Mouse (Mus musculus) thymus, postnatal 0 days (tissue): Measurements from ENCODE around the gene Mettl8. TPM values are rescaled to one million over a fixed set of nuclear protein-coding genes. Genes with fewer than 3 reads are reported as not detected.

Experiments
- DNase-seq: peaks from one replicate; pipeline ENCODE4 v3.0.0-alpha.2; 2015; ENCODE audit warnings: low spot score
- polyA plus RNA-seq: library from polyadenylated mRNA; unstranded; fragments of >200 nt; fragmentation: Nextera tagmentation; extraction: Ambion mirVana; gene quantifications from 2 replicates; pipeline ENCODE4 v1.2.1, GENCODE M21; 2015

The Mettl8 gene
- polyA plus RNA-seq, 1 experiment from 2014 or later, result 25.4 TPM

- DNase-seq, result no peak
These were observed 21.4 kb downstream of the Mettl8 start for GRCm38 (mm10) chr2:71033987-71034386.

GRCm38 (mm10) chr2:71033014-71033413 is 22.4 kb downstream of the Mettl8 start:
- DNase-seq, result no peak

GRCm38 (mm10) chr2:71031973-71032794 is 23.2 kb downstream of the Mettl8 start:
- DNase-seq, result peak; percentile 69

DNA sequence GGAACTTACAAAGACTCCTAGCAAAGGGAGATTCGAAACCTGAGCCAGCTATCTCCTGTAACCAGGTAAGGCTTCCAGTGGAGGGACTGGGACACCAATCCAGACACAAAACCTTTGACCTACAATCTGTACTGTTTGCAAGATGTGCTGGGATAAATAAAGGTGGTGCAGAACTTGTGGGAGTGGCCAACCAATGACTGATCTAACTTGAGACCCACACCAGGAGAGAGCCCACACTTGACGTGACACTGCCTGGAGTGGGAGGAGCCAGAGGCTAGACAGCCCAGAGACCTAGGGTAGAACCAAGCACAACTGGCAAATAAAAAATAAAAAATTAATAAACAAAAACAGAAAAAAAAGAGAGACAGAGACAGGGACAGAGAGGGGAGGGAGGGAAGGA is 24.7 kb downstream of the Mettl8 start:
- no peak for DNase-seq

GRCm38 (mm10) chr2:71027631-71028030 is 27.8 kb downstream of the Mettl8 start:
- no peak for DNase-seq

- DNase-seq, result no peak
These were observed 28.6 kb downstream of the Mettl8 start for GRCm38 (mm10) chr2:71026787-71027186.

DNA sequence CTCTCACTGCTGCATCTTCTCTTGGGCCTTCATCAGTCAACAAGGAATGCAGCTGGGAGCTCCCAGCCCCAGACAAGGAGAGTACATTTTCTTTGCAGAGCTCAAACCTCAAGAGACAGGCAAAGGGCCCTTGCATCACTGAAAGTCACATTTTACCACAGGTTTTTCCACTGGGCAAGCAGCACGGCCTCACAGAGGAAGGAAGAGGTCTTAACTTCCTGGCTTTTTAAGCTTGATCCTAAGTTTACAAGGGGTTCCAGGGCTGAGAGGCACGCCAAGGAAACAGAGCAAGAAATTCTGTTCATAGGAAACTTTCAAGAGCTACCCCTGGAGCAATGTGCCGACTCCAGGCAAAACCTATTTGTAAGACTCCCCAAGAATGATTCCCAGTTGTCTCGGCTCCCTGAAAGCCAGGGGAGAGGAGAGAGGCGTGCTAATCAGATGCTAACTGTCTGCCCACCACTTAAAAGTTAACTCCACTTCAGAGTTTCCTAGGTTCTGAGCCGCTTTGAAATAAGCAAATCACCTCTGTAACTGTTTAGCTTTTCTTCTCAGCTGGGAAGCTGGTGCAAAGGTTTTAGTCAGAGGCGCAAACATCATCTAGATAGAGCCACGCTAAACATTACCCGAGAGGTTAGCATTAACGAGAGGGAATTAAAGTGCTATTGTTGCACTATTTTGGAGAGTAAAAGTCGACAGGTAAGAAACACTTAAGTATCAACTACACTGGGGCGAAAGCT is 29.6 kb downstream of the Mettl8 start:
- no peak for DNase-seq

GRCm38 (mm10) chr2:71023986-71024385 is 31.4 kb downstream of the Mettl8 start:
- no peak for DNase-seq

DNA sequence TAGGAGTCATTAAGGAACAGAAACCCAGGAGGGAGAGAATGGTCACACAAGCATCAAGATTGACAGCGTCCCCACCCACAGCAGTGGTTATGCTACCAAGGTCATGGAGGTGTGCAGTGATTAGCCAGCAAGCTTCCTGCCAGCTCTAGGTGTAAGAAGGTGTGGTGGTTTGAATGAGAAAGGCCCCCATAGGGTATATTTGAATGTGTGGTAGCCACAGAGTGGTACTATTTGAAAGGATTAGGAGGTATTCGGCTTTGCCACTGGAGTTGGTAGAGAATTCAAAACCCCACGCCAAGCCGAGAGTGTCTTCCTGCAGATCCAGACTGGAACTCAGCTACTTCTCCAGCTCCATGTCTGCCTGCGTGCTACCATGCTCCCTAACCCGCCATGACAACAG is 32.4 kb downstream of the Mettl8 start:
- DNase-seq, result no peak

- DNase-seq, result no peak
These were observed 34.7 kb downstream of the Mettl8 start for GRCm38 (mm10) chr2:71020674-71021073.

DNA sequence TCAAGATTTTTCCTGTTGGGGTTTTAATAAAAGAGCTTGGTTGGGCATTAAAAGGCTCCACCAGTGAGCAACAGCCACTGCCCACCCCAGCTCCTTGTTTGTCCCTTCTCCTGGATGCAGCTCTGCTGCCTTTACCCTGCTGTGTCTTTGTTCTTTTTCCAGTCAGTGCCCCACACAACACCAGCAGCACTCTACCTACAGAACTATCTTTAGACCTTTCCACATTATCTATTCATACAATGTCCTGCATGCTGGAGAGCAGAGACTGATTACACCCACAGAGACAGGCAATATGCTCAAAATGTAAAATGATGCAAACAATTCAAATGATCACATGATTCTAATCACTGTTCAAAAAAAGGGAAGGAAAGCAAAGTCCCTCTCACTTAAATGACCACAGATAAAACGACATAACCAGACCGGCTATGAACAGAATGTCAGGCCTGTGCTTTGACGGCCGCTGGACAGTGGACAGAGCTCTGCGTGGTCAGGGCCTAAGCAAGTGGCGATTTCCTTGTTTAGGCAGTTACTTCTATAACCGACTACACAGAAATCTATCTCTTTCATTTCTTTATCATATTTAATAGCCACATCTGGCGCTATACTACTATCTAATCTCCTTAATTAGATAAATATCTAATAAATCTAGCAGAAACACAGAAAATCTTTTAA is 35.5 kb downstream of the Mettl8 start:
- DNase-seq, result no peak

- no peak for DNase-seq
These were observed 36.1 kb downstream of the Mettl8 start for GRCm38 (mm10) chr2:71019277-71019676.

DNA sequence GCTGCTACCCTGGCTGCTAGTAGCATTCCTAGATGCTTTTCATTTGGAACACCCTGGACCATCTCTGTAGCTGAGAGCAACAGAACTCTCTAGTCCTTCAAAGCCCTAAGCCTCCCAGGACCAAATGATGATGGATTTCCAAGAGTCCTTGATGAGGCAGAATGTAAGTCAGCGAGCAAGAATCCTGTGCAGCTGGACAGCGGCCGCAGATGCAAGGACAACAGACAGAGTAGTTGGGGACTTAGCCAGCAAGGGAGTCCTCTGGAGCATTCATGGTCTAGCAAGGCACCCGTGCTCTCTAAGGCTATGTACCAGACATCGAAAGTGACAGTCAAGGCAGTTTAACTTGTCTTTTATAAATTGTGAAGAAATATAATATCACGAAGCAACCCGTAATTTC is 41.9 kb downstream of the Mettl8 start:
- DNase-seq, result no peak

DNA sequence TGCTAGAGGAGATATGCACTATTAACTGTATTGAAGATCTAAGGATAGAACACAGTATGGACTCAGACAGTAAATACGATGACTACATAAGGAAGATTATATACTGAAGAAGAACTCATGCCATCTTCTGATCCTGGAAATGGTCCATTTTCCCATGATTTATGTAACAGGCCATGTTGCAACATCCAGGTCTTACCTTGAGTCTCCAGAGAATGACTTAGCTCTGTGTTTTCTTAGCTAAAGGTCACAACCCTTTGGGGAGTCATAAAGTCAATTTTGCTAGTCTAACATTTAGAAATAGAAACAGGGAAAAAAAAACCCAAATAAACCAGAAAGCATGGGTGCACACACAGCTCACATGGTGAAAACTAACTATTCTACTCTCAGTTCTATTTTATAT is 43.6 kb downstream of the Mettl8 start:
- no peak for DNase-seq

DNA sequence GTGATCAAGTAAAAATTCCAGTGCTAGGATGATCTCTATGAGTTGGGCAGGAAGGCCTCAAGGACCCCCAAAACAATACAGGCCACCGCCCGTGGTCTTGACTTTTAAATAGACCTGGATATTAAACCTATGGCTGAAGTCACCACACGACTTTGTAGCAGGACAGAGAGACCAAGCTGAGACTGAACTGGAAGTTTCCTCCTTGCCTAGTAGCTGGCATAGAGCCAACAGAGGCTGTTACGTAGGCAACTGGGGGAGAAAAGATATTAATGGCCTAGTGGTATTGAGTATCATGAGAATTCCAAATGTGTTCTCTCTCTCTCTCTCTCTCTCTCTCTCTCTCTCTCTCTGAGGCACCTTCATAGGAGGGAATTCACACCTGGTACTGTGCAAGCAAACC is 51.0 kb downstream of the Mettl8 start:
- DNase-seq, result no peak

DNA sequence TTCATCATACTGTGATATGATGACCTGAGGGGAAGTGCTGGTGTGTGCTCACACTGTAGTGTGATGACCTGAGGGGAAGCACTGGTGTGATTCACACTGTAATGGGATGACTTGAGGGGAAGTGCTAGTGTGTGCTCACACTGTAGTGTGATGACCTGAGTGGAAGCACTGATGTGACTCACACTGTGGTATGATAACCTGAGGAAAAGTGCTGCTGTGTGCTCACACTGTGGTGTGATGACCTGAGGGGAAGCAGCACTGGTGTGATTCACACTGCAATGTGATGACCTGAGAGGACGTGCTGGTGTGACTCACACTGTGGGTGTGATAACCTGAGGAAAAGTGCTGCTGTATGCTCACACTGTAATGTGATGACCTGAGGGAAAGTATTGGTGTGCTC is 52.9 kb downstream of the Mettl8 start:
- no peak for DNase-seq

- no peak for DNase-seq
These were observed 56.6 kb downstream of the Mettl8 start for GRCm38 (mm10) chr2:70998771-70999170.

GRCm38 (mm10) chr2:70996438-70996837 is 58.9 kb downstream of the Mettl8 start:
- no peak for DNase-seq

GRCm38 (mm10) chr2:70995900-70996299 is 59.5 kb downstream of the Mettl8 start:
- no peak for DNase-seq

DNA sequence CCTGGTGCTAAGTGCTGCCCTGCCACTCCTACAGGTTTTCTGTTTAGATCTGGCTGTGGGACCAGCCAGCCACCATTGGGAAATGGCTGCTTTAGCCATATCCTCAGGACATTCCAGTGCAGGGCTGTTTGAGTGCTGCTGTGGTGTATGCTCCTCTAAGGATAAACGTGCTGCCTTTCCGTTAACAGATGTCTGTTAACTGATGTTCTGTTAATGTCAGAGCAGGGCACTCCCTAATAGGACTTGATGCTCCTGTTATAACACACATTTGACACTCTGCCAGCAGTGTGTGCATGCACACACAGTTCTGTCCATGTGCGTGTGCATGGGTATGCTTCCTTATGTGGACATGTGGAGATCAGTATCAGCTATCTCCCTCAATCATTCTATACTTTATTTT is 61.6 kb downstream of the Mettl8 start:
- DNase-seq, result no peak

DNA sequence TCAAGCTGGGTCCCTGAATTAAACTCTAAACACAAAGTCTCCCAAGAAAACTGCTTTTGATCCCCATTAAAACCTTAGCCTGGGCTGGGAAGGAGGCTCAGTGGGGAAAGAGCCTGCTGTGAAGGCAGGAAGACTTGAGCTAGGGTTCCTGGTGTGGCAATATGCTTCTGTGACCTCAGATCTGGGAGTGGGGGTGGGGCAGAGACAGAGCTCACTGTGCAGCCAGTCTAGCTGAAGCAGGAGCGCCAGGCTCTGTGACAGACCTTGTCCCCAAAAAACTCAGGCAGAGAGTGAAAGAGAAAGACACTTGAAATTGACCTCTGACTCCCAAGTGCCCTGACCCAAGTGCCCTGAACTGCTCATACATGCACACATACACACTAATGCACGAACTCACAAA is 62.7 kb downstream of the Mettl8 start:
- no peak for DNase-seq

DNA sequence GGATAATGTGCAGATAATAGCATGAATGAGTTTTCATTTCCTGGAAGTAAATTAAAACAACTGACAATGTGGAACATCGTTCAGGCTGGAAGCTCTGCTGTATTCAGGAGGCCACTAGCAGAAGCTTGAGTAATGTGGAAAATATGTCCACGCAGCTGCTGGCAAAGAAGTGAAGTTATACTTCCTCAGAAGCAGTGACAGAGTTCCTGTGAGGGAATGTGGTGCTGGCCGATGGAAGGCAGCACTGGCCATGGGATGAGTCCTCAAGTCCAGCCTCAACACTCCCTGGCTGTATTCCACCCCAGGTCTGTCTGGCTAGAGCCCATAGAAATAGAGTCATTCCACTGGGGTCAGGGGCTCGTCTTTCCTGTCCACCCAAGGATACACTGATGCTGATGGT is 65.2 kb downstream of the Mettl8 start:
- DNase-seq, result no peak
